Mouse (Mus musculus): ENCODE measurements at regions not wholly inside any gene's neighbourhood (a gene's known extent, or its start where the extent isn't known, plus 50 kb on each side); places are given as distances from the start of the nearest gene placed in this dataset.

DNA sequence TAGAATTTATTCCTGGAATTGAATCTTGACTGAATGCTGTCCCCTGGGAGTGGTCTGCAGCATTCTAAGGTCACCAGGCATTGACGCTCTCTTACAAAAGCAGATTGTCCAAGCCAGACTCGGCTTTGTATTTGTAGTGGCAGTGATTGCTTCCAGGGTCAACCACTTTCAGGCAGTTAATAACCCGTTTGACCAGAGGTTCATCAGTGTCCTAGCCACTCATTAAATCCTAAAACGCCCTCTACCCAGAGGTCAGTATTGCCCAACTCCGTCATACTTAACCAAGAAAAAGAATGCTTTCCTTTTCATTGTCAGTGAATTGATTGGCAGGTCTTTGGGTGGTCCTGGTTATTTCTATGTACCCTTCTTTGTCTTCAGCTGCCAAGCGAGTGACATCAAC, 194.6 kb upstream of the Mctp2 start:
- DNase-seq (ENCODE audit: low read depth in 2 of 2, low spot score in 2 of 2), result no peak

DNA sequence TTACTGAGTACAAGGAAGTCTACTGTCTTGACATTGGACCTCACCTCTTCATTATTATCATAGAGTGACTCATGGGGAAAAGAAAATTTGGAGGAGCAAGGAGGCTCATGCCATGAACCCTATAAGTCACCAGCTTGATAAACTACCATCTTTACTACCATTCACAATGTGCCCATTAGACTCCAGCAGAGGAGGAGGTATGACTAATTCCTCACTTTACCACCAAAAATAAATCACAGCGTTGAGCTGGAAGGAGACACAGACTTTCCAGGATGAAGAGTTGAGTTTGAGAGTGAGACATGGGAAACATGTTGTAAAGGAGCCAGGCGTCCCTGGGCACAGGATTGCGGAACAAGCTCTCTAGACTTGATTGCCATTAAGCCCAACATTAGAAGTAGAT, 195.0 kb upstream of the Mctp2 start:
- DNase-seq (ENCODE audit: low read depth in 2 of 2, low spot score in 2 of 2), result no peak

DNA sequence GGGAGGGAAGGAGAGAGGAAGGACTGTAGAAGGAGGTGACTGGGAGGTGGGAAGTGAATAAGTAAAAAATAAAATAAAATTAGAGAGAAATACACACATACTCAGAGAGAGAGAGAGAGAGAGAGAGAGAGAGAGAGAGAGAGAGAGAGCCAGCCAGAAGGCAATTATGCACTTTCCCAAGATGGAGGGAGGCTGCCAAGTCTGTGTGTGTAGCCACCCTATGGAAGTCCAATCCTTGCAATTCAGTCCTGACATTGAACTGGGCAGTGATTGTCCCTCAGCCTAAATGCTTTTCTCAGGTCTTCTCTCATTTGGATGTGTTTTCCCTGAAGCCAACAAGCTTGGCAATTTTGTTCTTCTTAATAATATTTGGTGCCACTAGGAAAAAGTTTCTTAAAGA, 197.3 kb upstream of the Mctp2 start:
- DNase-seq (ENCODE audit: low read depth in 2 of 2, low spot score in 2 of 2), result no peak

DNA sequence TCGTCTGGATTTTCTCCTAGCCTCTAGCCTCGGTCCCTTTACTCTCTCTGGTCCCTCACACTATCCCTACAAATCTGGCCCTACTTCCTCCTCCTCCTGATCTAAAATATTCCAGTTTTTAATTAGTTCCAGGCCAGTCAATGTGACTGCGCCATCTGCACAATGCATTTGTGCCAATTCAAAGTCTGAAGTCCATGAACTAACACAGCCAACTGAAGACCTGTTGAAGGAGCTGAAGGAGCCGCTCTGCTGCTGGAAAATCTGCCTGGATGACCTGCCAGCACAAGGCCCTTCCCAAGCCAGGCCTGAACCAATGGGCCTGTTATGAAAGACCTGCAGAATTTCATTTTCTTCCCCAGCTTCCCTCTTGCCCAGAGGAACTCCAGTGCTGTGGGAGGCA, 197.9 kb upstream of the Mctp2 start:
- DNase-seq (ENCODE audit: low read depth in 2 of 2, low spot score in 2 of 2), result no peak

DNA sequence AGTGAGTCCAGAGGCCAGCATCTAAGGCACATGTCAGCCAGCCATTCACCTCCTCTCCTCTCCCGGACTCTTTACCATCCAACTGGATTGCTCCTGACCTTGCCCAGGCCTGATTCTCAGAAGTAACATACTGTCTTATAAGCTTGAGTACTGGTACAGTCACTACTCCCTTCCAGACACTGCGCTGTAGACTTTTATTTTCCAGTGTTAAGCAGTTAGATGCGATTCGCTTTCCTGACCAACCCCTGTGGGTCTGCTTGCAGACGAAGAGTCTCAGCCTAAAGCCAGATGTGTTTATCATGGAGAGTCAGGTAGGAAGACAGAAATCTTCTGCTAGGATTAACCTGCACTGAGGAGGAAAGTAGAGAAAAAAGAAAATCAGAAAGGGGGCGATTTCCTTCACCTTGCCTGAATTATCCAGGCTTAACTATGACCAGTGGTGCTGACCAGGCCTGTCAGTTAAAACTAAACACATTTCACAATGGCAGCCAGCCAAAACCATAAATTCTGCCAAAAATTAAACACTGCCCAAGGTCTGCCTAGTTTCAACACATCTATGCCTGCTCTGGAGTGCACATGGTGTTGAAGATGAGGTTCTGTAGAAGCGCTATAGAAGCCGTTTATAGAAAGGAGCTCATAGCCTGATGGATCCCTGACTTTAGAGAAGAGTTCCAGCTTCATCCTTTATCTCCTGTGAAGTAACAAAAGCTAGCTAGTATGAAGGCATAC, 199.5 kb upstream of the Mctp2 start:
- DNase-seq (ENCODE audit: low read depth in 2 of 2, low spot score in 2 of 2), result no peak

DNA sequence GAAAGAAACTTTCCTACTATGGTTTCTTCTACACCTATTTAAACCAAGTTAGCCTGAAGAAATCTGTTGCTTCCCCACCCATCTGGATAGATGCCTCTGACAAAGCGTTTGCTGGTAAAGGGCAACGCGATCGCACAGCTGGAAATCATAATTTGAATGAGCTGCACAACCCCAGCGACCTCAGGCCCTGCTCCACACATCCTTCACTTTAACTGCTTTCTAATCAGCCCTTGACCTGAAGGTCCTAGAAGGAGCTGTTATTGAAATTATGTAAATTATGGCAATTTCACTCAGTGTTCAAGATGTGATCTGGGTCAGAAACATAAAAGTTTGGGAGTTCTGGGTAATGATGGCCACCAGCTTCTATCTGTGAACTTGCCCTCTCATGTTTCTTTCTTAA, 201.5 kb upstream of the Mctp2 start:
- DNase-seq (ENCODE audit: low read depth in 2 of 2, low spot score in 2 of 2), result no peak

DNA sequence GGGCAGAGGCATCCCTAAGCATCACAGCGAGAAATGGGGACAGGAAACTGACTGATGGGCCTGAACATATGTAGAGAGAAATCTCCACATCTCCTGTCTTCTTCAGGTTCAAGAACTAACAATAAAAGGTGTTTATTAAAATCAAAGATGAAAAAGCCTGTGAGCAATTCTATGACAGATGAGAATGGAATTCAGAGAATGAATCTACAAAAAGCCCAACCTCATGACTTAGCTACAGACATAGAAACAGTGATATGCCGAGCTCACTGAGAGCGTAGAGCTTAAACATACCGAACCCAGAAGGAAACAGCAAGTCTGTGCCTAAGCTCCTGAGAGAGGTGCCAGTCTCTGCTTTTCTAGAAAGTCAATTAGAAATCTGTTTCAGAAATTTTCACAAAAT, 203.7 kb upstream of the Mctp2 start:
- DNase-seq (ENCODE audit: low read depth in 2 of 2, low spot score in 2 of 2), result no peak

DNA sequence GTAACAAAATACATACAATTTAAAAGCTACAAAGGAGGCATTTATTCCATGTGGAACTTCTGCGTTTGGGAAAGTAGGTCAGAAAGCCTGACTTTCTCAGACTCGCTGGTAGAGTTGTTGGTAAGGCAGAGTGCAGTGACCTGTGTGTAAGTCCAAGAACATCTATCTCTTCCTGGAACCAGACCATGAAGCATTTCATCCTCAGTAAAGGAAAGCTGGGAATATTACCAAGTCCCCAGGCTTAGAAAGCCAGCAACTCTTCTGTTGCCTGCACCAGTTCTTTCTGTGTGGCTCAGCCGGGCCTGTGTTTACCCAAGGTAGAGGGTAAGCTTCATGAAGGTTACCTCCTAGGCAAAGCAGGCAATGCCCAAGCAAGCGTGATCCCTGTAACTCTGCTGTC, 207.0 kb upstream of the Mctp2 start:
- no peak for DNase-seq (ENCODE audit: low read depth in 2 of 2, low spot score in 2 of 2)

DNA sequence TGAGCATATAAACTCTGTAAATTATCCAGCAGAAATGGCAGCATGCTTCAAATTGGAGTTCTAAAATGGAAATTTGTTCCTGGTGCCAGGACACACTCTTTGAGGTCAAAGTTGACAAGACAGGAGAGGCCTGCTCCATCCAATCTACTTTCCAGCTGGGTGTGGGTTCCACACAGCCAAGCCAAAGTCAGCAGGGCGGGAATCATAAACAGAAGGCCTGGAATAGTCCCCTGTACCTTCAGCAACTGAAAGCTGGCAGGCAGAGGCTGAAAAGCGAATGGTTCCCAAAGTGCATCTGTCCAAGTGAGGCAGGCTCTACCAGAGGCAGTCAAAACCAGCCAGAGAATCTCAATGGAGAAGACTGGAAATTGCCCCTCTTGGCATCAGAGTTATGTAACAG, 208.4 kb upstream of the Mctp2 start:
- no peak for DNase-seq (ENCODE audit: low read depth in 2 of 2, low spot score in 2 of 2)

DNA sequence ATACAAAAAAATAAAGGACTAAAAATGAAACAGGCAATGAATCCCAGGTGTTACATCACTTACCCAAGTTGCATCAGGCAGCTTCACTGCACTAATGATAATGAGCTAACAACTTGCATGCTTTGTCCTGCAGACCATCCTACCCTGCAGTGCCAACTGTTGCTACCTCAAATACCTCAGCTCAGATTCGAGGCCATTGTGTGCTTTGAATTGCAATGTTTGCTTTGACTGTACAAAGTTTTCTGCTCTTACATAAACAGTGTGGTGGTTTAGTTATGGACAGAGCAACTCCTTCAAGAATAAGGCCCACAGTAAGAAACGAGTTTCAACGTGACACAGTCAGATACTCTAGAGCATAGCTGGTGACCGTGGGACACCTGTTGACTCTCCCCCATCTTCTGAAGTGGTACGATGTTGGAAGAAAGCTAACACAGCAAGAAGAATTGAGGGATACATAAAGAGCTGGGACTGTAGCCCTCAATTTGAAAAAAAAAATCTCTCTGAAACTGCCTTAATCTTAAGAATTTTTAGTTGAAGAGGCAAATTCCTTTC, 212.1 kb upstream of the Mctp2 start:
- no peak for DNase-seq (ENCODE audit: low read depth in 2 of 2, low spot score in 2 of 2)

DNA sequence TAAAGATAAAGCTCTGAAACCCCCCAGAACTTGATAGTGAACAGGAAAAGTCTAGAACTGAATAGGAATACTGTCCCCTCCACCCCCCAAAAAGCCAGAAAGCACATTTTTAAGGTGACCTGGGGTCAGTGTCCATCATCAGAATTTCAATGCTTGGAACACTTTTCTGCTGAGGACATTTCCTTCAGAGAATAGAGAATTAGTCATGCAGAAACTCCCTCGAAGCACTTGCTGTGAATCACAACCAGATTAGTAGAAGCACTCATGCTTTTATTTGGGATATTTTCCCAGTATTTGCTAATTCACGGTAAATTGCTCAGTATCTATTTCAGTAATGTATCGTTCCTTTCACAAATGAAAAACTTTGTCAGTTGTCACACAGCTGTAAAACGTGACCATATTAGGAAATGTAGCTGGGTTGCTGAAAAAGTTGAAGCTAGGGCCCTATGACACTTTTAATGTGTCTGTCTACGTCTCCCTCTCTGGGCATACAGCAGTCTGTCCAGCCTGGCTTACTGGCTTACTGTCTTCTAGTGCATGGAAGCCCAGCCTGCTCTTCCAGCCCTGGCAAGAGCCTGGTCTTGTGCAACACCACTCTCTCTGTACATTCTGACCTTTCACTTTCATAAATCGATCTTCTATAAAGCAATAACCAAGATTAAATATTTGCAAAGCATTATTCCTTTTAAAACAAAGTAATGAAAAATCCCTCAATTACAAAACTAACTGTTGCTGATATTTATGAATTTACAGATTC, 213.1 kb upstream of the Mctp2 start:
- no peak for DNase-seq (ENCODE audit: low read depth in 2 of 2, low spot score in 2 of 2)

DNA sequence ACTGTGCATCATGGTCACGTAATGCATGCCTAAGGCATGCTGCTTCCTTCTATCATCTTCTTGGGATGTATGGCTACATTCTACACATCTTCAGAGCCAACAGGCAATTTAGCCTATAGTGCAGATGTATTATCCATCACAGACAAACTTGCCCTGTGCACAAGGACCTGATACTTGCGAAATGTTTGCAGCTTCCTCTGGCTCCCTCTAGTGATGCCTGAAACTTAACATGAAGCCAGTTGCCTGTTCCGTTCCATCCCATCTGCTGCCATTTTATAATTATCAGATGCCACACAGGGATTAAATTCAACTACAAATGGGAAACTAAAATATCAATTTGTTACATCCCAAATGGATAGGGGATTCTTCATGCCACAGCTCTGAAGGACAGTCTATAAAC, 222.5 kb upstream of the Mctp2 start:
- DNase-seq (ENCODE audit: low read depth in 2 of 2, low spot score in 2 of 2), result no peak

DNA sequence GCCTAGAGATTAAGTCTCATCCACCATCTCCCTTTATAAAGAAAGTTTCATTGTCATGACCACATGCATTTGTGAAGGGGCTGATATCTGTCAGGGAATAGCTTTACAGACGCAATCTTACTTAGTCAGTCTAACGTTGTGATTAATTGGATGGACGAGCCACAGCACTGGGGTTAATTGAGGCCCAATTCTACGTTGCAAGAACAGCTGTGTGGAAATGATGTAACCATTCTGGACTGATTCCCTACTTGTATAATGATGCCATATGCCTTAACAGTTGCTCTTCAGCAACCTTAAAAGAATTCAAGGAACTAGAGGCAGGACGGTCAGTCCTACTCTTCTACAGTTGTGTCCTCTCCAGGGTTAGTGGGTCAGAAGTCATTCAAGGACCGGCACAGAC, 231.9 kb upstream of the Mctp2 start:
- DNase-seq (ENCODE audit: low read depth in 2 of 2, low spot score in 2 of 2), result no peak

DNA sequence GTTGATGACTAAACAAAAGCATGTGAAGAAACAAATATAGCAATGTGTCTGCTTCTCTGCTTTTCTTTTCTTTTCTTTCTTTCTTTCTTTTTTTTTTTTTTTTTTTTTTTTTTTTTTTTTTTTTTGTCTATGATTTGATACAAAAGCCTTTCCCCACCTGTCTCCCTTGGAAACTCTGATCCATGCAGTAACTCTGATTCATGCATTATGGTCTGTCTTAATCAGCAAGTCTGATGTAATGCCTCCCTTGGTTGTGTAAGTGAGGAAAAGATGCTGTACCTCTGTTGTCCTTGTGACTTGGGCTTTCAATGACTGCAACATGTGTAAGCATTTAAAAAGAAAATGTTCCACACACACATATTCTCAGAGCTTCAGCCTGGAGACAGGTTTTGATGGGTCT, 233.5 kb upstream of the Mctp2 start:
- DNase-seq (ENCODE audit: low read depth in 2 of 2, low spot score in 2 of 2), result no peak

DNA sequence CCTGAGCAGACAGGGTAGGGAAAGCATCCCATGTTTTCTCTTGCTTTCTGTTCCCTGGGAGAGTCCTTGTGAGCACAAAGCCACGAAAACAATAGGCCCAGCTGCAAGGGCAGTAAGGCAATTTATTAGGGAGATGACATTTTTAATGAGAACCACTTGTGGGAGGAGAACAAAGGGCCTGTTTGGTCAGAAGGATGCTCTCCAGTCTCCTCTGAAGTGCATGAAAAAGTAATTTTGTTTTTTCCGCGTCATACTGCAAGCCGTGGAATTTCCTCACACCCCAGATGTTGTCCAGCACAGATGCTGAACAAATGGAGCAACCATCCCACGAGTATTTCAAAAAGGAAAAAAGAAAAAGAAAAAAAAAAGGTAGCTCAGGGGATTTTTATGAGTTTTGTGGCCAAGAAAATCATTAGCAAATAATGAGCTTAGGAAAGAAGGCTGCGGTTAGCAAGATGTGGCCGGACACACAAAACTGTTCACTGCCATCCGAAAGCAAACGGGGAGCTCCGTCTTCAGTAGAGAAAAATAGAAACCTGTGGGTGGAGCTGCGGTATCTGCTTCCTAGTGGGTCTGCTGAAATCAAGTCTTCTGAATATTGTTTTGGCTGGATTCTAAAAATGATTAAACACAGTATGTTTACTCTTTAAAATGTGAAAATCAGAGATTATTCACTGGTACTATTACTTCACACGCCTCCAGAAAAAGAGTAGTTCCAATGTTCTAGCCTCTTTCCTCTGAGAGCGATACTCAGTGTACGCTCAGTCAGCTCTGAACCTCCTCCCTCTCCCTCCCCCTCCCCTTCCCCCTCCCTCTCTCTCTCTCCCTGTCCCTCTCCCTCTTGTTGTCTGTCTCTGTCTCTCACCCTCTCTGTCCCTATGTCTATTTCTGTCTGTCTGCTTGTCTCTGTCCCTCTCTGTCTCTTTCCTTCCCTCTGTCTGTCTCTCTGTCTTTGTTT, 235.4 kb upstream of the Mctp2 start:
- DNase-seq (ENCODE audit: low read depth in 2 of 2, low spot score in 2 of 2), result no peak

DNA sequence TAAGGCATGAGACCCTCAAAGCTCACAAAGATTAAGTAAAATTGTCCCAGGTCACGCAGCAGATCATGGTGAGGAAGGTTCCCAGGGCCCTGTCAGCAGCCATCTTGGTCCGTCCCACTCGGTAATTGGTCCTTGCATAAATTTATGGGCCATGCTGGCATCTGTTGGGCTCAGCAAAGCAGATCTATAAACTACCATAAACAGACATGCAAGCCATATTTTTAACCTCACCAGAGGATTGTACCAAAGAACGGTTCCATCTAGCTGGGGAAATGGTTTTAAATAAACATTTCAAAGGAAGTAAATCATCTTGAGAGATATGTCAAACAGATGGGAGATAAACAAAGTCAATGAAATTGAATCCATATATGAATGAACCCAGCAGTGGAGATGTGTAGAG, 237.1 kb upstream of the Mctp2 start:
- no peak for DNase-seq (ENCODE audit: low read depth in 2 of 2, low spot score in 2 of 2)

DNA sequence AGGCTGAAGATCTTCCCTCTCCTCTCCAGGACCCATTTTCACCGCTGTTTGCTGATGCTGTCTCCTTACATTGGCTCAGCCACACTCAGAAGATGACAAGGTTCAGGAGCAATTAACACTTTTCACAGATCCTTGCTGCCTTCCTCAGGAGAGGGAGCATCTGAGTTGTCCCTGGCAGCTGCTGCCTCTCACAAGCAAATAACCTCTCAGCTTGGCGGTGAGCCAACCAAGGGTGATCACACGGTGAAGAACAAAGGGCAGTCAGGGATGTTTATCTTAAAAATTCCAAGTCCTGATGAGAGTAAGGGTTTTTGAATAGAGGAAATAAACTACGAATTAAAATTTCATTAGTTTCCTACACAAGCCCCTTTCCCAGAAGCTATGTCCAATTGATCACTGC, 237.5 kb upstream of the Mctp2 start:
- DNase-seq (ENCODE audit: low read depth in 2 of 2, low spot score in 2 of 2), result no peak

DNA sequence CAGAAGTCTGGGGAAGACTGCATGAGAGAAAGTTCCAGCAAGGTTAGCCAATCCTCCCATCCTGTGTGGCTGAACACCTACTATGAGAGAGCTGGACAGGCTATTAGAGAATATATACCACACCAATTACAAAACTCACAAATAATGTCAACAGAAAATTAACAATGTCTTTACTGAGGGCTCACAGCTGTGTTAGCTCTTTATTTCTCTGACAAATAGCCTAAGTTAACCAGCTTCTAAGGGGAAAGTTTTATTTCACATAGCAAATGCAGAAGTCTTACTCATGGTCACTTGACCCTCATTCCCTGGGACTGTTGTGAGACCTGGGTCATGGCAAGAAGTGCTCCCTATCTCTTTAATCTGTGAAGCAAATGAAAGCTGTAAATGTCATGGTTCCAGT, 261.0 kb upstream of the Mctp2 start:
- no peak for DNase-seq (ENCODE audit: low read depth in 2 of 2, low spot score in 2 of 2)

DNA sequence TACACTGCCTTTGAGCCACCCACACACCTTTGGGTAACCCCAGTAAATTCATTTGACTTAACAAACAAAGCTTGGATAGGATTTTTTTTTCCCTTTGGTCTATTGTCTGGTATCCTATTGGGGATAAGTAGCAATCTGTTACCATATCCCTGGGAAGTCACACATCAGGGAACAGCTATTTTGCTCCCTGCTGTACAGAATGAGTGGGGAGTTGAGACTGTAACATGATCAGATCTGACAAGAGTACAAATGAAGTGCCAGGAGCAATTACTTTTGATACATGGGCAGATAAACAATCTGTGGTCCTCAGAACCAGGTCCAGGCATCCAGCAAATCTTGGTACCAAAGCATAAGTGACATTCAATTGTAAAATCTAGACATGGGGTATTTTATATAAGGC, 262.8 kb upstream of the Mctp2 start:
- no peak for DNase-seq (ENCODE audit: low read depth in 2 of 2, low spot score in 2 of 2)

DNA sequence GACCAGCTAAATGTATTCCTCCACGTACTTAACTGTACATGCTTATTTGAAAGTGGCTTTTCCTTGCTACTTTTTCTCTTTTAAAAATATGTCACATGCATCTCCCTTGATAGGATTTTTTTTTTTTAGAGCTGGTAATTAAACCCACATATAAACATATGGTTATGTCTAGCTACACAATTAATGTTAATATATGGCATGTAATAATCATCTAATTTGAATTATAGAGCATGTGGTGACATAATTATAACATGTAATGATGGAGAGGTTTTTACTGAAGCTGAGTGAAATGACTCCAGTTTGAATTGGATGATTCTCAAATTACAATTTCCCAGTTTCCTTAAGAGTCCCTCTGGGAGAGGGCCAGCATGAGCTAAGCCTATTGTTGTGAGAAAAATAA, 267.9 kb upstream of the Mctp2 start:
- DNase-seq (ENCODE audit: low read depth in 2 of 2, low spot score in 2 of 2), result no peak

DNA sequence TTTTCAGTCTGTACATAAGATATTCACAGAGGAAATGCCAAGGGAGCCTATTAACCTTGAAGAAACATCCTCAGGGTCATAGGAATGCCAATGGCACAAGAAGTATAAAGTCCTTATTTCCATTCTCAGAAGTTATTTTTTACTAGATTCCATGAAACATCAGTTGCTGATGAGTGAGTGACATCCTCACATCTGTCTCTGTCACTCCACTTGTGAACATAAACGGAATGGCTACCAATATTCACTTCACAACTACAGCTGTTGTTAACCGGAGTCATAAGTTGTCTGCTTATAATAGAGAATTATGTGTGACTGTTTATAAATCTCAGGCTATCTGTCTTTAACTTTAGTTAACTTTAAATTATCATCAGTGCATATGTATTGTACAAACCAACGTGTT, 278.0 kb upstream of the Mctp2 start:
- no peak for DNase-seq (ENCODE audit: low read depth in 2 of 2, low spot score in 2 of 2)

DNA sequence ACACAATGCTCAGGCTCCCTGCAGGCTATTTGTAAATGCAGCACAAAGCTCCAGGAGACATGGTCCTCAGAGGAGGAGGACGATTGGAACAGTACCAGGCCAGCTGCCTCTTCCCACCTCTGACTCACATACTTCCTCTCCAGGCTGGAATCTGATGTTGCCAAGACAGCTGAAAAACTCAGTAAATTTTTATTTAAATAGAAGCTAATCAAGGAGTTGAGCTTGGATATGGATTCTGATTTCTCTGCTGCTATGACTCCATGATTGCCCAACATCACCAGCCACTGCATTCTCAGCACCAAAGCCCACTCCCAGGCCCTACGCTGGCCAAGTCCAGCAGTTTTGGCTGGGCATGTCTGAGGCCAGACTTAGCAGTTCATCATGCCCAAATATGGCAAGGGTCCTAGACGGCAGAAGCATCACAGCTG, 282.8 kb upstream of the Mctp2 start:
- no peak for DNase-seq (ENCODE audit: low read depth in 2 of 2, low spot score in 2 of 2)

Data from CD8-positive naive resting alpha-beta T cell, adult 2 months (primary cell).